Comparison of ENCODE assay signal across 9 mouse cellular contexts in the genomic region with DNA sequence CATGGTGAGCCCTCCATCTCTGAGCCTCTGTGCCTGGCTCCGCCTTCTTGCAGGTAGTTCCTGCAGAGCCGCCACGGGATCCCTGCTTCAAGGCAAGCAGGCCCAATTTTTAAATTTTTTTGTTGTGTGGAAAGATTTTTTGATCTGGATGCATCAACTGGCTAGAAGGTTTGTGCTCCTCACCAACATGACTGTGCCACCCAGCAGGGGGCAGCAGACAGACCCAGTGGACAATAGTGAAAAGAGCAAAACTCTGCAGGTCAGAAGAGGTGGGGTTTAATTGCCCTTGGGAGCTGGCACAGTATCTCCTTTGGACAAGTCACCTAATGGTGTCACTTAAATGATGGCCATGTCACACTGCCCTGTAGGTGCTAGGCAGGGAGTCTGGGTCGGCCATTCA.
DNase-seq lines count a peak whose midpoint lies in the region; ATAC-seq lines count a peak whose summit lies in the region.
"Had no signal": no experiment of that assay in that cellular context is flagged by ENCODE, and none has a peak within 500 bp of the region (broad histone marks: within the 10 kb centered on the region; RNA-seq: fewer than 3 reads in every experiment).

No protein-coding gene starts in this region.

- no peak overlapping the region for H3K27ac ChIP-seq in kidney, embryonic 15.5 days
- H3K27ac ChIP-seq in limb, embryonic 10.5 days = no peak overlapping the region
- H3K27ac ChIP-seq: stomach, embryonic 15.5 days had no signal

- H3K4me1 ChIP-seq in kidney, embryonic 15.5 days = peaks cover 7% of the 10 kb centered on the region
- H3K4me1 ChIP-seq in limb, embryonic 10.5 days = peaks cover 10% of the 10 kb centered on the region
- H3K4me1 ChIP-seq: stomach, embryonic 15.5 days had no signal

- H3K9ac ChIP-seq in kidney, embryonic 15.5 days = no peak overlapping the region
- H3K9ac ChIP-seq: stomach, embryonic 15.5 days had no signal

- no peaks in the 10 kb centered on the region for H3K27me3 ChIP-seq in kidney, embryonic 15.5 days
- no peaks in the 10 kb centered on the region for H3K27me3 ChIP-seq in limb, embryonic 10.5 days (ENCODE audit: low read depth, poor library complexity, severe bottlenecking)
- H3K27me3 ChIP-seq: stomach, embryonic 15.5 days had no signal

- H3K4me3 ChIP-seq in kidney, embryonic 15.5 days (replicated peaks) = no peak overlapping the region
- H3K4me3 ChIP-seq in limb, embryonic 10.5 days = no peak overlapping the region
- H3K4me3 ChIP-seq: stomach, embryonic 15.5 days had no signal

- WGBS in kidney, embryonic 15.5 days = 81% methylated on average over 4 of the region's 4 CpGs
- WGBS in limb, embryonic 10.5 days = 63% methylated on average over 4 of the region's 4 CpGs

- DNase-seq in kidney, adult 11 months = peak; percentile 82
- DNase-seq in adrenal gland, adult 8-10 months = peak; percentile 69
- DNase-seq in embryo, embryonic 9.5 days (ENCODE audit: extremely low spot score) = peak; percentile 35
- peak; percentile 67 for DNase-seq in limb, embryonic 10.5 days (ENCODE audit: low spot score)
- peak; percentile 42 for DNase-seq in ovary, adult 18-20 months (ENCODE audit: low spot score)
- DNase-seq in thymus, postnatal 10 days (ENCODE audit: low spot score in 2 of 2) = peak; percentile 61 to 89

- H3K36me3 ChIP-seq in kidney, embryonic 15.5 days = no peaks in the 10 kb centered on the region
- no peaks in the 10 kb centered on the region for H3K36me3 ChIP-seq in limb, embryonic 10.5 days
- H3K36me3 ChIP-seq: stomach, embryonic 15.5 days had no signal

- H3K9me3 ChIP-seq in kidney, embryonic 15.5 days (replicated peaks) = no peaks in the 10 kb centered on the region
- H3K9me3 ChIP-seq in limb, embryonic 10.5 days (replicated peaks) = no peaks in the 10 kb centered on the region
- H3K9me3 ChIP-seq: stomach, embryonic 15.5 days had no signal

- H3K4me2 ChIP-seq in kidney, embryonic 15.5 days = no peak overlapping the region
- H3K4me2 ChIP-seq: stomach, embryonic 15.5 days had no signal

- no peak; the same call in 1 of the 2 replicates for ATAC-seq in kidney, embryonic 15.5 days (replicated peaks; ENCODE audit: low FRiP score)
- ATAC-seq in inflammation-experienced regulatory T-cells, adult 6 months = peak; percentile 25
